Mouse (Mus musculus) cerebral cortex, adult 2 months (tissue): ENCODE results near the gene Icmt.

Experiments
- WGBS: fragments of 180-500 bp; shearing (Covaris S2); methylation state at CpG from one replicate; pipeline ENCODE4 v1.1.7; 2018; 5-methylcytosine and 5-hydroxymethylcytosine counted together

Icmt gene

GRCm38 (mm10) chr4:152274681-152275131 lies 22.3 kb upstream of the Icmt start:
- WGBS: 24% methylated on average over 20 of the region's 20 CpGs

- WGBS: 67% methylated on average over 10 of the region's 10 CpGs
Measured at GRCm38 (mm10) chr4:152276389-152277347, 20.4 kb upstream of the Icmt start.

GRCm38 (mm10) chr4:152277916-152278315 lies 19.1 kb upstream of the Icmt start:
- 73% methylated on average over 2 of the region's 2 CpGs for WGBS

GRCm38 (mm10) chr4:152278986-152279385 lies 18.0 kb upstream of the Icmt start:
- WGBS: 38% methylated on average over 23 of the region's 23 CpGs

GRCm38 (mm10) chr4:152281601-152282000 lies 15.4 kb upstream of the Icmt start:
- WGBS: 75% methylated on average over 15 of the region's 15 CpGs

GRCm38 (mm10) chr4:152282721-152283120 lies 14.3 kb upstream of the Icmt start:
- WGBS: 18% methylated on average over 31 of the region's 34 CpGs

GRCm38 (mm10) chr4:152283186-152283950 lies 13.7 kb upstream of the Icmt start:
- 10% methylated on average over 69 of the region's 70 CpGs for WGBS

- 7% methylated on average over 10 of the region's 10 CpGs for WGBS
Measured at GRCm38 (mm10) chr4:152285505-152285904, 11.5 kb upstream of the Icmt start.

GRCm38 (mm10) chr4:152286183-152286582 lies 10.8 kb upstream of the Icmt start:
- 4% methylated on average over 32 of the region's 32 CpGs for WGBS

GRCm38 (mm10) chr4:152286887-152287286 lies 10.1 kb upstream of the Icmt start:
- WGBS: 24% methylated on average over 26 of the region's 26 CpGs

- WGBS: 50% methylated on average over 19 of the region's 19 CpGs
Measured at GRCm38 (mm10) chr4:152287317-152288120, 9.5 kb upstream of the Icmt start.

GRCm38 (mm10) chr4:152288398-152288945 lies 8.6 kb upstream of the Icmt start:
- 72% methylated on average over 18 of the region's 18 CpGs for WGBS

GRCm38 (mm10) chr4:152290385-152290784 lies 6.6 kb upstream of the Icmt start:
- 3% methylated on average over 39 of the region's 39 CpGs for WGBS

GRCm38 (mm10) chr4:152290991-152291390 lies 6.0 kb upstream of the Icmt start:
- WGBS: 55% methylated on average over 11 of the region's 11 CpGs

GRCm38 (mm10) chr4:152291562-152291961 lies 5.5 kb upstream of the Icmt start, which contains the start of gene Hes3:
TSS of gene Hes3 (minus strand) at chr4:152291662.
- 38% methylated on average over 6 of the region's 6 CpGs for WGBS

- WGBS: 21% methylated on average over 12 of the region's 12 CpGs
Measured at GRCm38 (mm10) chr4:152292102-152292765, 4.8 kb upstream of the Icmt start.

- WGBS: 62% methylated on average over 10 of the region's 10 CpGs
Measured at GRCm38 (mm10) chr4:152294188-152294929, 2.7 kb upstream of the Icmt start.

GRCm38 (mm10) chr4:152295916-152296315 lies 1.1 kb upstream of the Icmt start:
- 58% methylated on average over 4 of the region's 4 CpGs for WGBS

GRCm38 (mm10) chr4:152296371-152296770 lies 656 bp upstream of the Icmt start:
- WGBS: 16% methylated on average over 8 of the region's 8 CpGs

GRCm38 (mm10) chr4:152298836-152299235 lies 1.8 kb downstream of the Icmt start:
- WGBS: 82% methylated on average over 14 of the region's 14 CpGs
